Mouse (Mus musculus) telencephalon, adult 2 months (tissue): ENCODE measurements around the gene Hmga1.

Experiments
- DNase-seq: peaks from one replicate; pipeline ENCODE4 v3.0.0-alpha.2; 2011; ENCODE audit warnings: low read depth, low spot score

The Hmga1 gene

DNA sequence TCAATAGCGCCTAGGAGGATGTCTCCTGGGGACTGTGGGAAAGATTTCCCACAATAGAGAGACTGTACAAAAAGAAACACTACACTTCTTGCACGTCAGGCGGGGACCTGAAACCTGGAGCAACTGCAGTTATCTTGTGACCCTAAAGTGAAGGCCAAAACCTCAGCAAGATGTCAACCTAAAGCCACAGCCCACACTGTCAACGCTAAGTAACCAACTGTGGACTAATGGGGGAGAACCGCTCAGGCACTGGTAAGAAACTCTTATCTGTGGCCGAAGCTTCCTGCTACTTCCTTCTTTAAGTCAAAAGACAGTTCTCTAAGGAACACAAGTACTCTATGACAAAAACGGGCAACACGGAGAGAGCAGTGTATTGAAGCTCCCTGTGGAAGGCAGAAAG lies 31.9 kb downstream of the Hmga1 start:
- no peak for DNase-seq

- DNase-seq: no peak
Observed at GRCm38 (mm10) chr17:27591826-27592564, 35.7 kb downstream of the Hmga1 start.

GRCm38 (mm10) chr17:27592565-27592910 lies 36.2 kb downstream of the Hmga1 start:
- DNase-seq: no peak

GRCm38 (mm10) chr17:27595659-27596375 lies 39.5 kb downstream of the Hmga1 start:
- DNase-seq: no peak

- no peak for DNase-seq
Observed at GRCm38 (mm10) chr17:27596376-27597190, 40.3 kb downstream of the Hmga1 start.

DNA sequence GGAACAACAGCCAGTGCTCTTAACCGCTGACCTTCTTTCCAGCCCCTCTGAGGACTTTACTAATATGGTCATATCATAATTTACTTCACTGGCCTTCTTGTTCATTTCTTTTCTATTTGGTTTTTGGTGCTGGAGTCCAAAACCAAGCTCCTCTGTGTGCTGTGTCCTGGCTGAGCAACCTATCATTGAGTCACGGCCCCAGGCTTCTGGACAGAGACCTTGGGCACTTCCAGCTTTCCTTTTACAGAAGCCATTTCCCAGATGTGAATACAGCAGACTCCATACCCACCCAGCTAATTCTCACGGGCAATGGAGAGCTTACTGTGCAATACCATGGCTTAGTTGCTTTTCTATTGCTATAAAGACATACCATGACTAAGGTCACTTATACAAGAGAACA lies 44.0 kb downstream of the Hmga1 start:
- DNase-seq: no peak

- DNase-seq: no peak
Observed at GRCm38 (mm10) chr17:27600869-27601268, 44.6 kb downstream of the Hmga1 start.

DNA sequence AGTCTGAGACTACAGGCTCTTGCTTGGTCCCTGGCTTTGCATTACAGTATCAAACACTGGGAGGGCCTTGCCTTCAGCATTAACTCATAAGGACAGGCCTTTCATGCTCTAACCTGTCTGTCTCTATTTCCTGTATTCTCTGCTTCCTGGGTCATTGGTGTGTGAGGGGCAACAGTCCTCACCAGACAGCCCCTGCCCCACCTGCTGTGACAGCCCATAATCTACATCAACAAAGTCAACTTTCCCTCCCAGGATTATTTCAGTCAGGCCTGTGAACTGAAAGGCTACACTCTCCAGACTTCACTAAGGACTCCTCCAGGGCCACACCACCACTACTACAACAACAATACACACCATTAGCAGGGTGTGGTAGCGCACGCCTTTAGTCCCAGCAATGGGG lies 46.7 kb downstream of the Hmga1 start:
- DNase-seq: no peak

- DNase-seq: no peak
Observed at GRCm38 (mm10) chr17:27603522-27604234, 47.4 kb downstream of the Hmga1 start.

DNA sequence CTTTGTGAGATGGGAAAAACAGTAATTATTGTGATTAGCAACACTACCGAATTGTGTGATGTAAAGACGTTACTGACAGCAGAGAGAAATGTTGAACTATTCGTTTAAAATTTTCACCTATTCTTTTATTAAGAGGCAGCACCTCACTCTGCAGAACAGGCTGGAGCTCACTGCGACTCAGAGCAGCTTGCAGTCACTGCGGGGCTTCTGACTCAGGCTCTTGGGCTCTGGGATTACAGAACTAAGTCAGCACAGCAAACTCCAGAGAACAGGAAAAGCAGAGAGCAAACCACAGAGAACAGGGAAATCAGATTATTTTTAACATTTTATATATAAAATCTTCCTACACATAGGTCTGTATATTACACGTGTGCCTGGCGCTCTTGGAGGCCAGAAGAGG lies 53.3 kb downstream of the Hmga1 start:
- no peak for DNase-seq

GRCm38 (mm10) chr17:27610679-27611518 lies 54.6 kb downstream of the Hmga1 start:
- DNase-seq: peak; percentile 93

GRCm38 (mm10) chr17:27611519-27611884 lies 55.2 kb downstream of the Hmga1 start:
- DNase-seq: no peak

- DNase-seq: no peak
Observed at GRCm38 (mm10) chr17:27611994-27612393, 55.7 kb downstream of the Hmga1 start.

DNA sequence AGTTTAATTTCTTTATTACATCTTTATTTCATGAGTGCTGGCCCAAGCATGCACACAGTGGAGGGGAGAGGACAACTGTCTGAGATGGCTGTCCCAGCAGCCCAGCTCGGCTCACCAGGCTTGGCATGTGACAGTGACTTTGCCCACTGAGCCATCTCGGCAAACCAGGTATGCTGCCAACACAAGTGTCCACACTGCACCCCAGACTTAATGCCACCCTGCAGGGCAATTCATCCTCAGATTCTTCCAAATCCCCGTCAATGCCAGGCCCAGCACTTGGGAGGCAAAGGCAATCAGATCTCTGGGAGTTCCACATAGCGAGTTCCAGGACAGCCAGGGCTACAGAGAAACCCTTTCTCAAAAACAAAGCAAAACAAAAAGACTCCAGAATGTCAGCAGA lies 56.7 kb downstream of the Hmga1 start:
- DNase-seq: no peak
